Mouse (Mus musculus) intestine, embryonic 14.5 days (tissue): ENCODE measurements at regions not wholly inside any gene's neighbourhood (a gene's known extent, or its start where the extent isn't known, plus 50 kb on each side); places are given as distances from the start of the nearest gene placed in this dataset.

Experiments
- ATAC-seq: fragments of 200-750 bp; cut with Nextera tagmentation; replicated peaks from 2 replicates; pipeline ENCODE4 v1.8.0; 2017; ENCODE audit warnings: low read depth, moderate number of reproducible peaks, moderate TSS enrichment, moderate library complexity; ENCODE audit not compliant: low FRiP score, low TSS enrichment
- DNase-seq: peaks from one replicate; pipeline ENCODE4 v3.0.0-alpha.2; 2018; ENCODE audit warnings: low spot score
- H3K27ac ChIP-seq: fragments of 300-500 bp; sonication (generic); 2 replicates; pipeline ENCODE4 v1.5.1; 2014; ENCODE audit warnings: low read depth, mild to moderate bottlenecking, control low read depth
- H3K27me3 ChIP-seq: fragments of 300-500 bp; sonication (generic); replicated peaks from 2 replicates; pipeline ENCODE4 v1.6.1; 2014; ENCODE audit warnings: low read length, control low read depth; ENCODE audit not compliant: control insufficient read depth, insufficient read depth
- H3K36me3 ChIP-seq: fragments of 300-500 bp; sonication (generic); 2 replicates; pipeline ENCODE4 v1.6.1; 2014; ENCODE audit warnings: low read length, control low read depth; ENCODE audit not compliant: control insufficient read depth, insufficient read depth
- H3K4me1 ChIP-seq: fragments of 300-500 bp; sonication (generic); replicated peaks from 2 replicates; pipeline ENCODE4 v1.6.1; 2014; ENCODE audit warnings: low read length, control low read depth, mixed read lengths; ENCODE audit not compliant: control insufficient read depth, insufficient read depth
- H3K4me2 ChIP-seq: fragments of 300-500 bp; sonication (generic); 2 replicates; pipeline ENCODE4 v1.6.1; 2014; ENCODE audit warnings: low read length
- H3K4me3 ChIP-seq: fragments of 300-500 bp; sonication (generic); 2 replicates; pipeline ENCODE4 v1.5.1; 2014; ENCODE audit warnings: low read depth, low read length, control low read depth, mixed read lengths
- H3K9ac ChIP-seq: fragments of 300-500 bp; sonication (generic); 2 replicates; pipeline ENCODE4 v1.6.1; 2014; ENCODE audit warnings: mild to moderate bottlenecking, low read length
- H3K9me3 ChIP-seq: fragments of 300-500 bp; sonication (generic); 2 replicates; pipeline ENCODE4 v1.6.1; 2016; ENCODE audit warnings: low read length, control low read depth; ENCODE audit not compliant: control insufficient read depth
- WGBS: fragments of 180-500 bp; shearing (Covaris S2); extraction: QIAGEN DNeasy Blood & Tissue Kit; methylation state at CpG from one replicate; pipeline ENCODE4 v1.1.7; 2014; 5-methylcytosine and 5-hydroxymethylcytosine counted together

DNA sequence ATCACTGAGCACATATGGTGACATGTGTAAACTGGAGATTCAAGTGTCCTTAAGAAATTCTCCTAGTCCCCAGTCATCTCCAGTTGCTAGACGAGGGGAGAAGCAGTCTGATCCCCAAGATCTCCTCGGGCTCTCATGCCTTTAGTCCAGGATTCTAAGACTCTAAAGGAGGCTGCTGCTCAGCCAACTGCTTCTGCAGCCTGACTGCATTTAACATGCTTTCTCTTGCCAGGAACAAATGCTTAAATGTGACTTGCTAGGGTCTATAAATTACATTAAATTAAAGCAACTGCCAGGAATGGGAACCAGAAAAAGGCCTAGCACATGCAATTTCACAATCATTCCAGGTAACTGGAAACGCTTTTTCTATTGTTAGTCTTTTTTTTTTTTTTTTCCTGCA lies 599.8 kb upstream of the Gcfc2 start:
- Histone ChIP-seq H3K27me3 (no peaks in the 10 kb centered on the region), H3K27ac (no peak overlapping the region), H3K4me2 (no peak overlapping the region), H3K36me3 (no peaks in the 10 kb centered on the region), H3K4me1 (no peaks in the 10 kb centered on the region), H3K9ac (no peak overlapping the region), H3K4me3 (no peak overlapping the region), H3K9me3 (no peaks in the 10 kb centered on the region)
- no peak for DNase-seq
- no peak for ATAC-seq
- 80% methylated on average over 3 of the region's 3 CpGs for WGBS

DNA sequence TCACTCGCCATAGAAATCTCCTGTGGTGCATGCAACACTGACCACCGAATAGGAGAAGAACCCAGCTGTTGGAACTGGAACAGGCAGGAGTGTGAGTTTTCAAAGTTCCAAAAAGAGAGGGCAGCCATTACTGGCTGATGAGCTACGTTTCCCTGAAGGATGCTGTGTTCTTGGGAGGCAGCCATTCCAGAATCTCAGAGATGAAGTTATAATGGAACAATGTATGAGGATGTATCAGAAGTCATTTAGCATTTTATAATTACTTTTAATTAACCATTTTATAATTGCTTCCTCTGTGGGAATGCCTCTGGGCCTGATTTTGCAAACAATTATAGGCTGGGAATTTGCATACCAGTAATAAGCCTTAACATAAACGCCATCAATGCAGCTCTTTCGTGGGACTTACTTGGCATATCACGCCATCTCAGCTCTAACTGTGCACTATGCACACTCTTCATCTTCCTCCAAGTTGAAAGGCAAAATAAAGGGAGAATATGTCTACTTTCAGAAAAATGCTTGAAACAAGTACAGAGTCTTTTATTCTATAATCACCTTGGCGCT lies 559.4 kb upstream of the Gcfc2 start:
- Histone ChIP-seq H3K4me2 (no peak overlapping the region), H3K4me3 (no peak overlapping the region), H3K27me3 (no peaks in the 10 kb centered on the region), H3K9me3 (no peaks in the 10 kb centered on the region), H3K4me1 (no peaks in the 10 kb centered on the region), H3K27ac (no peak overlapping the region), H3K9ac (no peak overlapping the region), H3K36me3 (no peaks in the 10 kb centered on the region)
- DNase-seq (no peak), ATAC-seq (no peak)
- WGBS = 89% methylated on average over 7 of the region's 7 CpGs

DNA sequence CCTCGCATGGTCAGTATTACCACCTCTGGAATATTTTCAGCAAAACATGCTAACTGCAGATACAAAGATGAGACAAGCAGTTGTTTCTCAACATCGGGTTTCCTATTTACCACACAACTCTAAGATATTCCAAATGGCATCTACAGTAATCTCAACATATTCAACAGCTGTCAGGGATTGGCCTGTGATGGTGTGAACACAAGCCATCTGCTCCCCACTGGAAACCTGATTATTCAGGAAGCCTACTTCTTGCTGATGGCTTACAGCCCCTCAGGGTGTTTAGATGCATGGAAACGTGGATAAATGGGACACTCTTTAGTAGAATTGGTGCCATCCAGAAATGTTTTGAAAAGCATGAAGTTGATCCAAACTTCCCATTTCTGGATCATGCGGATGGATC lies 535.0 kb upstream of the Gcfc2 start:
- Histone ChIP-seq H3K4me3 (no peak overlapping the region), H3K27me3 (no peaks in the 10 kb centered on the region), H3K9me3 (no peaks in the 10 kb centered on the region), H3K4me1 (no peaks in the 10 kb centered on the region), H3K27ac (no peak overlapping the region), H3K9ac (no peak overlapping the region), H3K36me3 (no peaks in the 10 kb centered on the region), H3K4me2 (no peak overlapping the region)
- 73% methylated on average over 4 of the region's 4 CpGs for WGBS
- ATAC-seq (no peak), DNase-seq (no peak)

DNA sequence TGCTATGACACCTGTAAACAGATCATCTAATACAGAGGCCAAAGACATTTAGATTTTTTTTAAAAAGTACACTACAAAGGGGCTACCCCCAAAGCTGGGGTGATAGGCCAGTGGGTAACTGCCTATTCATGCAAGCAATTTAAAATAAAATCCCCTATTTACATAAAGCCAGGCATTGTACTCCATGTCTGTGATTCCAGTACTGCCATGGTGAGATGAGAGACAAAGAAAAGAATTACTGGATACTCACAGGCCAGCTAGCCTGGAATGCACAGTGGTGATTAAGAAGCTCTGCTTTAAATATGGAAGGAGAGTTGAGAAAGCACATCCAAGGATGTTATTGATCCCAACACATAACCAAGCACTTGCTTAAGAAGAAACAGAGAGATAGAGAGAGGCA lies 520.3 kb upstream of the Gcfc2 start:
- no peak overlapping the region for H3K4me3 ChIP-seq
- no peaks in the 10 kb centered on the region for H3K36me3 ChIP-seq
- ATAC-seq (no peak), DNase-seq (no peak)
- H3K27me3 ChIP-seq = no peaks in the 10 kb centered on the region
- H3K4me2 ChIP-seq = no peak overlapping the region
- no peaks in the 10 kb centered on the region for H3K4me1 ChIP-seq
- no peaks in the 10 kb centered on the region for H3K9me3 ChIP-seq
- H3K27ac ChIP-seq = no peak overlapping the region
- no peak overlapping the region for H3K9ac ChIP-seq

DNA sequence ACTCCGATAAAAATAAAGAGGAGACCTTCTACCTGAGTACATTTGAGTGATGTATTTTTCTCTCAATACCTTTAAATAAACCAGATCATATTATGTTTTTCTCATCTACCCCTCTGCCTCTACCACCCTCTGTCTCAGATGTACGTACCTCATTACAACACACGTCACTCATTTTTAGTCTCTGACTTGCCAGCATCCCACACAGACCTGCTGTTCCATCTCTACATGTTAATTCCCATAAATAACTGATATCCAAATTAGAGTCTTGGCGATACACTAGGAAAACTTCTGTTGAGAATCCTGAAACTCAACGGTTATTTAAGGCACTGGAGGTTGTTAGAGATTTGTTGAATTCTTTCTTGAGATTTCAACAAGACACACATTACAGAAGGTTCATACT lies 509.9 kb upstream of the Gcfc2 start:
- no peak for DNase-seq
- Histone ChIP-seq H3K4me3 (no peak overlapping the region), H3K9ac (no peak overlapping the region), H3K9me3 (no peaks in the 10 kb centered on the region), H3K27ac (no peak overlapping the region), H3K4me1 (no peaks in the 10 kb centered on the region), H3K27me3 (no peaks in the 10 kb centered on the region), H3K4me2 (no peak overlapping the region), H3K36me3 (no peaks in the 10 kb centered on the region)
- 88% methylated on average over 5 of the region's 5 CpGs for WGBS
- ATAC-seq = no peak

DNA sequence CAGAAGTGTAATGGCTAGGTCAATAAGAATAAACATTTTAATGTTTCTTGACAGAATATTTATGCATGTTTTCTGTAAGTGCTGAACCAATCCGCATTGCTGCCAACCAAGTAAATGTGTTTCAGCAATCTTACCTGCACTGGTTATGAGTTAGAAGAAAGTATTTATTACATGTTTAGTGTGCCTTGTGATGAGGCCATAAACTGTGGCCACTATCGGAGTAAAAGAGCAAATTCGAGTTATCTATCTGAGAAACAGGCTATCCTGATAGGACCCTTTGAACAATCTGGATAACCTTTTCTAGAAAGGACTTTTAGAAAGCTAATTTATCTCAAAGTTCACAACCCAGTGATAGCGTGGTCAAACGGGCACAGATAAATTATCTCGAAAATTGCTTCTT lies 488.7 kb upstream of the Gcfc2 start:
- H3K4me3 ChIP-seq = no peak overlapping the region
- no peaks in the 10 kb centered on the region for H3K4me1 ChIP-seq
- DNase-seq = no peak
- H3K4me2 ChIP-seq = no peak overlapping the region
- no peaks in the 10 kb centered on the region for H3K27me3 ChIP-seq
- no peaks in the 10 kb centered on the region for H3K9me3 ChIP-seq
- H3K36me3 ChIP-seq = no peaks in the 10 kb centered on the region
- H3K27ac ChIP-seq = no peak overlapping the region
- no peak for ATAC-seq
- H3K9ac ChIP-seq = no peak overlapping the region
- WGBS = 58% methylated on average over 6 of the region's 6 CpGs

DNA sequence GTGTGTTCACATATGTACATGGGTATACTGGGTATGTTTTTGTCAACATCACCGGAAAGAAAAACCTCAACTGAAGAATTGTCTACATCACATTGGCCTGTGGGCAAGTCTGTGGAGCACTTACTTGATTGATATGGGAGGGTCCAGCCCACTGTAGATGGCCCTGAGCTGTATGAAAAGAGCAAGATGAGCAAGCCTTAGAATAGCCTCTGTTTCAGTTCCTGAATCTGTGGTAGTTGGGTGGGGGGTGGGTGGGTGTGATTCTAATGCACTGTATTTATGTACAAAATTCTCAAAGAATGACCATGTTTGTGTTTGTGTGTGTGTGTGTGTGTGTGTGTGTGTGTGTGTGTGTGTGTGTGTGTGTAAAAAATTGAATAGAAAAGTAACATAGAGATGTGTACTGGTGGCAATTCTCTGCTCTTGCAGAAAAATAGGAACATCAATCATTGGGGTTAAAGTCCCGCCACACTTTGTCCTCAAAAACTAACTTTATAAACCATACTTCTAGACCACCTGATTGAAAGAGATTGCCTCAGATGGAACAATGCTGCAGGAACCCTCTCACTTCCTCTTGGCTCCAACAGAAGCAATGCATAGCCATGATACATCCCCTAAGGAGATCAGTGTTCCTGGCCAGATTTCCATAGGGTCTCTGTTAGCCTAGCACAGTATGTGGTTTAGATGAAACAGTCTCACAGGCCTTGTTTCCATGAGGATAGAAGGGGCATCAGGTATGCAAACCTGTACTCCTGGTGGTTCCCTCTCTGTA lies 484.3 kb upstream of the Gcfc2 start:
- no peak overlapping the region for H3K9ac ChIP-seq
- H3K9me3 ChIP-seq = no peaks in the 10 kb centered on the region
- H3K4me3 ChIP-seq = no peak overlapping the region
- H3K27ac ChIP-seq = no peak overlapping the region
- no peaks in the 10 kb centered on the region for H3K27me3 ChIP-seq
- whole genome bisulfite sequencing = 83% methylated on average over 2 of the region's 2 CpGs
- ATAC-seq = no peak
- no peak for DNase-seq
- H3K4me2 ChIP-seq = no peak overlapping the region
- H3K36me3 ChIP-seq = no peaks in the 10 kb centered on the region
- no peaks in the 10 kb centered on the region for H3K4me1 ChIP-seq

DNA sequence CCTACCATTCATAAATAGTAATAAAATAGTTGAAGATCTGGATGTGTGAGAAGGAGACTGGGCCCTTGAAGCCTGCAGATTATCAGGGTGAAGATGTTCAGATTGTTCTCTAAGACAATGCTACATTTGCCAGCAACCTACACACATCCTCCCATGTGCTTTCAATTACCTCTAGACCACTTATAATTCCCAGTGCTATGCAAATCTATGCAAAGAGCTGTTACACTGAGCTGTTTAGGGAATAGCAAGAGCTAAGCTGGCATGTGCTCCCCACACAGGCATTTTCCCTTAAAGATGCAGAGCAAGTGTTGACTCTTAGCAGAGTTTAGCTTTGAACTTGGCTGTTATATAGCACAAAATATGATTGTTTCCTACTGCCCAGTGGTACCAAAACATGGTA lies 482.1 kb upstream of the Gcfc2 start:
- H3K9ac ChIP-seq = no peak overlapping the region
- ATAC-seq (no peak), DNase-seq (no peak)
- no peaks in the 10 kb centered on the region for H3K36me3 ChIP-seq
- no peaks in the 10 kb centered on the region for H3K4me1 ChIP-seq
- no peak overlapping the region for H3K4me3 ChIP-seq
- no peak overlapping the region for H3K27ac ChIP-seq
- no peaks in the 10 kb centered on the region for H3K27me3 ChIP-seq
- no peak overlapping the region for H3K4me2 ChIP-seq
- H3K9me3 ChIP-seq = no peaks in the 10 kb centered on the region
